Mouse (Mus musculus) cortical plate, adult 2 months (tissue): Measurements from ENCODE around the gene 9630041A04Rik.

Source experiments
- CTCF ChIP-seq: fragments of 200-500 bp; IDR thresholded peaks from 2 replicates; pipeline ENCODE4 v1.5.1; 2011; ENCODE audit warnings: mild to moderate bottlenecking, control low read depth, low read length; ENCODE audit not compliant: insufficient read depth; ENCODE audit errors: extremely low read depth
- POLR2A ChIP-seq: fragments of 200-500 bp; IDR thresholded peaks from 2 replicates; pipeline ENCODE4 v1.6.1; 2011; ENCODE audit warnings: mild to moderate bottlenecking, low read length, control low read depth; ENCODE audit not compliant: insufficient read depth; ENCODE audit errors: extremely low read depth

DNA sequence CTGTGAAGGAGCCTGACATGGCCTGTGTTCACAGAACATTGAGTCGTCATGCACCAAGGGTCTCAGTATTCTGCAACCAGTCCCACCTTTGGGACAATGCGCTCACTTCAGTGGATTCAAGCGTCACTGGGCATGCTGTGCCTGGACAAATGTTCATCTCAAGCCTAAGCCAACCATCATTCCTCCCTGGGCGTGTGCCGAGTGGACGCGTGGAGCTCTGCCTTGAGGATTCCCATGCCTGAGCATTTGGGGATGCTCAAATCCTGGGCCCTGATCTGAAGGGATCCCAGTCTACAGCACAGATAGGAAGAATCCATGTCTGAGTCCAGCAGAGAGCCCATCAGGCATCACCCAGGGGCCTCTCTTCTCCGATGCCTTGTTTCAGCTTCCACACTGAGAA is 36.0 kb upstream of the 9630041A04Rik start:
- no peak for TF ChIP-seq CTCF
- no peak for TF ChIP-seq POLR2A
